Mouse (Mus musculus) neural tube, embryonic 14.5 days (tissue): ENCODE measurements around the gene Npepps. TPM values are rescaled to one million over a fixed set of nuclear protein-coding genes. Genes with fewer than 3 reads are reported as not detected.

ENCODE experiments used
- ATAC-seq: fragments of 200-750 bp; cut with Nextera tagmentation; 2 replicates; pipeline ENCODE4 v1.8.0; 2017; ENCODE audit warnings: low read depth, mild to moderate bottlenecking, moderate TSS enrichment, moderate library complexity
- H3K27ac ChIP-seq: fragments of 300-500 bp; sonication (generic); 2 replicates; pipeline ENCODE4 v1.5.1; 2014; ENCODE audit warnings: low read depth, mild to moderate bottlenecking, control low read depth, low read length, moderate library complexity, mixed read lengths
- H3K27me3 ChIP-seq: fragments of 300-500 bp; sonication (generic); 2 replicates; pipeline ENCODE4 v1.6.1; 2014; ENCODE audit warnings: low read length; ENCODE audit not compliant: control insufficient read depth, insufficient read depth
- H3K36me3 ChIP-seq: fragments of 300-500 bp; sonication (generic); 2 replicates; pipeline ENCODE4 v1.6.1; 2014; ENCODE audit warnings: low read length, mixed read lengths; ENCODE audit not compliant: control insufficient read depth, insufficient read depth
- H3K4me1 ChIP-seq: fragments of 300-500 bp; sonication (generic); 2 replicates; pipeline ENCODE4 v1.6.1; 2014; ENCODE audit warnings: low read length; ENCODE audit not compliant: control insufficient read depth, insufficient read depth
- H3K4me2 ChIP-seq: fragments of 300-500 bp; sonication (generic); 2 replicates; pipeline ENCODE4 v1.6.1; 2014; ENCODE audit warnings: mild to moderate bottlenecking, low read depth, low read length, control low read depth
- H3K4me3 ChIP-seq: fragments of 300-500 bp; sonication (generic); 2 replicates; pipeline ENCODE4 v1.5.1; 2014; ENCODE audit warnings: low read depth, low read length, control low read depth, mixed read lengths
- H3K9ac ChIP-seq: fragments of 300-500 bp; sonication (generic); replicated peaks from 2 replicates; pipeline ENCODE4 v1.6.1; 2014; ENCODE audit warnings: low read depth, mild to moderate bottlenecking, control low read depth, low read length, mixed read lengths
- H3K9me3 ChIP-seq: fragments of 300-500 bp; sonication (generic); 2 replicates; pipeline ENCODE4 v1.6.1; 2016; ENCODE audit warnings: low read length; ENCODE audit not compliant: control insufficient read depth
- WGBS: fragments of 180-500 bp; shearing (Covaris S2); extraction: QIAGEN DNeasy Blood & Tissue Kit; methylation state at CpG from one replicate; pipeline ENCODE4 v1.1.7; 2014; 5-methylcytosine and 5-hydroxymethylcytosine counted together
- polyA plus RNA-seq: library from polyadenylated mRNA; unstranded; fragments of >200 nt; fragmentation: Nextera tagmentation; extraction: Ambion mirVana; gene quantifications from 2 replicates; pipeline ENCODE4 v1.2.1, GENCODE M21; 2014

Gene Npepps
- polyA plus RNA-seq, 1 experiment from 2014 or later: 137 TPM

DNA sequence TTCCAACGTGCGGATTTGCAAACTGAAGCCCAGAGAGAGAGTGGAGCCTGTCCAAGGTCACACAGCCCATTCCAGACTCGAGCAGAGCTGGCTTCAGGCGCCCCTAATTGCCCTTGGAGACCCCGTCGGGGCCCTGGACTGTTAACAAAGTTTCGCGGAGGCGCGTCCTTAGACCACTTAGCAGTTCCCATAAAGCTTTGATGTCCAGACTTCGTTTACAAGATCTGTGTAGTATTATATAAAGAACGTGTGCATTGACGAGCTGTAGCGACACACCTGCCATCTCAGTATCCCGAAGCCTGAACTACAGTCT, 91.8 kb downstream of the Npepps start:
- Histone ChIP-seq H3K27ac (peak overlapping the region; percentile 86), H3K9me3 (no peaks in the 10 kb centered on the region), H3K9ac (peak overlapping the region; percentile 68), H3K4me1 (peaks cover 12% of the 10 kb centered on the region), H3K4me3 (peak overlapping the region; percentile 85), H3K27me3 (no peaks in the 10 kb centered on the region), H3K4me2 (peak overlapping the region; percentile 85), H3K36me3 (peaks cover 17% of the 10 kb centered on the region; the same call in 1 of the 2 replicates)
- no peak for ATAC-seq
- WGBS: under 1% methylated on average over 15 of the region's 15 CpGs

DNA sequence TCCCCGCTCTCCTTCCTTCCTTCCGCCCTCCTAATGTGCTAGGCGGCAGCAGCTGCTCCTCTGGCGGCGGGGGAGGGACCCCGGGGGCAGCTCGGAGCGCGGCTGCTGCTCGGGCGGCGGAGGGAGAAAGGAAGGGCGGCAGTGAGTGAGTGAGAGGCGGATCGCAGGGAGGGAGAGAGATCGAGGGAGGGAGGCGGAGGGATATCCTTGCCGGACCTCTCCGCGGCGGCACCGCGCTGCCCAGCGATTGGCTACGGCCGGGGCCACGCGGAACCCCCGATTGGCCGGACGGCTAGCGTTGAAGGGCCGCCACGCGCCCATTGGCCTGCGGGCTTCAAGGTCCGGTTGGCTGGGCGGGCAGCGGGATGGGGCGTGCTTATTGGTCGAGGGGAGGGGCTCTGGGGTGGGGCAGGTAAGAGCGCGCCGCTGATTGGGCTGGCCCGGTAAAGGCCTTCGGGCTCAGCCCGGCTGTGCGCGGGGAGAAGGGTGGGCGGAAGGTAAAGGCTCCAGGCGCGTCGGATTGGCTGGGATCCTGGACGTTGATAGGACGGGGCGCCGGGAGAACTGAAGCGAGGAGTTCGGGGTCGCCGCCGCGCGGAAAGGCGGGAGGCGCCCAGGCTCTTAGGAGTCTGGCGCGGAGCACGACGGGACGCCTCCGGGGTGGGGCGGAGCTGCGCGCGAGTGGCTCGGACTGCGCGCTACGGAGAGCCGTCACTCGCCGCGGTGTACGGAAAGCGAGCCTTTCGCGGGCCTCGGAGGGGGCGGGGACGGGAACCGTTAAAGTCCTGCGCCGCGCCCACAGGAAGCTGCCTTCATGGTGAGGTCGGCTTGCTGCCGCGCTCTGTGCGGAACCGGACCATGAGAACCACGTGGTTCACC, 92.4 kb downstream of the Npepps start, which contains the start of gene Kpnb1:
Kpnb1 (minus strand) TSS at position 118 of the 879 bp plus-strand sequence.
- Histone ChIP-seq H3K4me3 (peak within 1 kb of the TSS; percentile 85), H3K27ac (peak within 1 kb of the TSS; percentile 94), H3K4me1 (peaks cover 12% of the 10 kb centered on the region), H3K4me2 (peak within 1 kb of the TSS; percentile 87), H3K27me3 (no peaks in the 10 kb centered on the region), H3K9ac (peak within 1 kb of the TSS; percentile 85), H3K36me3 (peaks cover 19% of the 10 kb centered on the region), H3K9me3 (no peaks in the 10 kb centered on the region)
- WGBS: under 1% methylated on average over 84 of the region's 101 CpGs
- ATAC-seq: peak; percentile 97

DNA sequence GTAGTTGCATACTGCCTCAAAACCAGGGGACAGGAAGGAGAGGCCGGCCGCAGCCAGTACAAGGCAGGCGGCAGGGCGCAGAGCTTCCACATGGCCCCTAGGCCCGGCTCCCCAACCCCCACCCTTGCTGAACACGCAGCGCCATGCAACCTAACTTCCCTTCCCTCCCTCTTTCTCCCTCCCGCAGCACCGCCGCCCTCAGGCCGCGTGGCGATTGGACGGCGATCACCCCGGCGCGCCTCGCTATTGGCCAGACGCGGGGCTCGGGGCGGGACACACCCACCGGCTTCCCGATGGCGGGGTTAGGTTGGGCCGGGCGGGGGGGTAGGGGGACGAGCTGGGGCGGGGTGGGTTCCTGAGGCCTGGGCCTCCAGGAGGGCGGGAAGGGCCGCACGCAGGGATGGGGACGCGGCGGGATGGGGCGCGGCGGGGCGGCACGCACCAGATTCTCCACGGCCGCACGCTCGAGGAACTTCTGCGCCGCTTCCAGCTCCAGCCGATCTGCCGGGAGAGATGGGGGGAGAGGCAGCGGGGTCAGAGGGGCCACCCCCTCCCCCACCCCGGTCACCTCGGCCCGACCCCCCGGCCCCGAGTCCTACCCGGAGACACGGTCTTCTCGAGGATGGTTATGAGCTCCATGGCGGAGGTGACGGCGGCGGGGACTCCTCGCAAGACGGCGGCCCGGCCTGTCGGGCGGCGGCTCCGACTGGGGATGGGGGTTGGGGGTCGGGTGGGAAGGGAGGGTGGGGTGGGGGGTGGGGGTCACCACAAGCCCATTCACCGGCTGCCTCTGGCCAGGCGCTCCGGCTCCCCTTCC, 93.3 kb downstream of the Npepps start:
- Histone ChIP-seq H3K4me1 (peaks cover 12% of the 10 kb centered on the region), H3K36me3 (peaks cover 27% of the 10 kb centered on the region), H3K9ac (peak overlapping the region; percentile 85), H3K4me3 (peak overlapping the region; percentile 85), H3K27ac (peak overlapping the region; percentile 94), H3K4me2 (peak overlapping the region; percentile 87), H3K9me3 (no peaks in the 10 kb centered on the region), H3K27me3 (no peaks in the 10 kb centered on the region)
- peak; percentile 75 for ATAC-seq
- under 1% methylated on average over 70 of the region's 74 CpGs for WGBS

DNA sequence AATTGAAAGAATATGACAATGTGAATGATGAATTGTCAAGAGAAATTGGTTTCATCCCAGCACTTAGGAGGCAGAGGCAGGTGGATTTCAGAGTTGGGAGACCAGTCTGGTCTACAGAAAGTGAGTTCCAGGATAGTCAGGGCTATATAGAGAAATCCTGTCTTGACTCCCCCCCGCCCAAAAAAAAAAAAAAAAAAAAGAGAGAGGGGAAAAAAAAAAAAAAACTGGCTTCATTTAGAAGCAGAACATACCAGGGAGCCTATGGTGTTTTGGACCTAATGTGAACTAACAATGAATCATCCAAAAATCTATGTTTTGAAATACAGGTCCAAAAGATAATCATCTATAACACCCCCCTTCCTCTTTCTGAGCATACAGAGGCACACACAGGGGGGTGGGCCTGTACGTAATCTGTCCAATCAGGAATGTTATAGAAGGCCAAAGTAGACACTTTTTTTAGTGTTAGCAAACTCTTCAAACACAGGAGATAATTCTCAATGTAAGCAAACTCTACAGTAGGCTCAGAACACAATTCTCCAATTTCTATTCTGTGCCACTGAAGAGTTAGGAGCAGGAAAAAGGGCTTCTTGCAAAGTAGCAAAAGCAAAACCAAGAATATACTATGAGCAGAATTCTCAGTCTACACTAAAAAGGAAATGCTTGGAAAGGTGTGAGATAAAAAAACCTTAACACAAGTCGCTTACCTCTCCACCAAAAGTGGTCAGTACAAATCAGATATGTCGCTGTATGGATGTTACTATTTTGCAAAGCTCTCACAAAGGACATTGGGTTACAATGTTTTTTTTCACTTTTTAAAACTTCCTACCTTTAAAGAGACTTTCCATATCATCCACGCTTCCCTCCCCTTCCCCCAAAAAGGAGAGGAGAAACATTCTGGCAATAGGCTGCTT, 94.5 kb downstream of the Npepps start:
- H3K4me2 ChIP-seq: peak overlapping the region; percentile 87
- WGBS: 69% methylated on average over 5 of the region's 5 CpGs
- H3K4me1 ChIP-seq: peaks cover 12% of the 10 kb centered on the region
- no peak overlapping the region for H3K27ac ChIP-seq
- peak overlapping the region; percentile 85 for H3K4me3 ChIP-seq
- no peaks in the 10 kb centered on the region for H3K9me3 ChIP-seq
- no peak for ATAC-seq
- no peaks in the 10 kb centered on the region for H3K27me3 ChIP-seq
- H3K36me3 ChIP-seq: peaks cover 38% of the 10 kb centered on the region
- H3K9ac ChIP-seq: no peak overlapping the region

DNA sequence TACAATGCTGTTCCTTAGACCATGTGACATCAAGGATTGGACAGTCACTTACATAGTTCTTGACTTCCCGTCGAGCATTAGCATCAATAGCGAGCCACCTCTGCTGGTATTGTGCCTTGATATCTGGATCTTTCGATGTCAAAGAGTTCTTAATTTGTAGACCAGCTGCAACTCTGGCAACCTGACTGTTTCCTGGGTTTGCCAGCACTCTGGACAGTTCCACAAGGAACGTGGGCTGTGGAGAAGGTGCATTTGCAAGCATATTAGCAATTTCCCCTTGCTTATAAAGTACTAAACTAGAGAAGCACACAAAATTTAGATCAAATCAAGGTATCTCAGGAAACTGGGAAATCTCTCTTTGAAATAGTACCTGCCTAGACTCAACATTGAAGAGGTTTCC, 95.6 kb downstream of the Npepps start:
- no peaks in the 10 kb centered on the region for H3K27me3 ChIP-seq
- no peak overlapping the region for H3K4me2 ChIP-seq
- H3K9ac ChIP-seq: no peak overlapping the region
- peaks cover 12% of the 10 kb centered on the region for H3K4me1 ChIP-seq
- WGBS: 81% methylated on average over 5 of the region's 5 CpGs
- H3K9me3 ChIP-seq: no peaks in the 10 kb centered on the region
- H3K27ac ChIP-seq: no peak overlapping the region
- H3K4me3 ChIP-seq: no peak overlapping the region
- peaks cover 49% of the 10 kb centered on the region for H3K36me3 ChIP-seq
- no peak for ATAC-seq

DNA sequence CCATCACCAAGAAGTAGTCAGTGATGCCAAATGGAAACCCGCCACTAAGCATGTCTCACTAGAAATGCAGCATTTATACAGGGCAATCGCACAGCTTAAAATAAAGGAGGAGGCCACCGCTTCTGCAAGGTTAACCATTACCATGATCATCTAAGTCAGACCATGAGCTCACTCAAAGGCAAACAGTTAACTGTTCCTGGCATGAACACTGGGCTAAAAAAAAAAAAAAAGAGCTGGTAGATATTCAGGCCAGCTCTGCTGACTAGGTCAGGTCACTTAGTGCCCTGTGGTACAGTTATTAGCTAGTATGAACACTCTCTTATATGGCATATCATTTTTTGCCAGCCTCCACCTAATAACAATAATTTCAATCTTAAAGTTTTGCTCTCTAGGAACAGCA, 98.0 kb downstream of the Npepps start:
- H3K27ac ChIP-seq: no peak overlapping the region
- H3K4me3 ChIP-seq: no peak overlapping the region
- no peaks in the 10 kb centered on the region for H3K27me3 ChIP-seq
- H3K36me3 ChIP-seq: peaks cover 69% of the 10 kb centered on the region
- ATAC-seq: no peak
- no peak overlapping the region for H3K4me2 ChIP-seq
- H3K9me3 ChIP-seq: no peaks in the 10 kb centered on the region
- H3K4me1 ChIP-seq: peaks cover 5% of the 10 kb centered on the region
- WGBS: 98% methylated on average over 3 of the region's 3 CpGs
- no peak overlapping the region for H3K9ac ChIP-seq

DNA sequence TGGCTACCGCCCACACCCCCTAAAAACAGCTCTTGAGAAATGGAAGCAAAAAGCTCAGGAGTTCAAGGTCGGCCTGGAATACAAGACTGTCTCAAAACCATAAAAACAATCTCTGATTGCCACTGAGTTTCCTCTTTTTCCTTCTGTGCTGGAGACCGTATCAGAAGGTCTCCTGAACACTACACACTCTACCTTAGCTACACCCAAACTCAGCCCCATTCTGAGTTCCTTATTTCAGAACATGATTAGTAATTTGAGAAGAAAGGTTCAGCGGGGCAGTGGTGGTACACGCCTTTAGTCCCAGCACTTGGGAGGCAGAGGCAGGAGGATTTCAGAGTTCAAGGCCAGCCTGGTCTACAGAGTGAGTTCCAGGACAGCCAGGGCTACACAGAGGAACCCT, 99.4 kb downstream of the Npepps start:
- Histone ChIP-seq H3K9ac (no peak overlapping the region), H3K9me3 (no peaks in the 10 kb centered on the region), H3K27ac (no peak overlapping the region), H3K36me3 (peaks cover 82% of the 10 kb centered on the region), H3K4me2 (no peak overlapping the region), H3K27me3 (no peaks in the 10 kb centered on the region), H3K4me1 (peaks cover 3% of the 10 kb centered on the region), H3K4me3 (no peak overlapping the region)
- ATAC-seq: no peak
- 83% methylated on average over 5 of the region's 5 CpGs for WGBS

DNA sequence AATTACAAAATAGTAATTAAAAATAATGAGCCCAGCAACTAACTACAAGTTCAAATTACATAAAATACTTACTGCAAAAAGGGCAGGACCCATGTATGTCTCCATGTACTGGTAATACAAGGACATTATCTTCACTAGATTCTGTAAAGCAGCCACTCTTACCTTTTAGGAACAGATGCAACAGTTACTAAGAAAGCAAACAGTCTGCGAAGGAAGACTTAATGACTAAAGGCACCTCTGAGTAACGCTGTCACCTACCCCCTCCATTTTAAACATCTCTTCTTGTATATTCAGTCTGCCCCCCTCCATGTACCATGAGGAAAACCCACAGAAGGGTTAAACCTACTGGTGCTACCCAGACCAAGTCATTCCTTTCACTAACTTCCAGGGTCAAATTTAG, 102.2 kb downstream of the Npepps start:
- ATAC-seq: no peak
- Histone ChIP-seq H3K4me3 (no peak overlapping the region), H3K4me2 (no peak overlapping the region), H3K27me3 (no peaks in the 10 kb centered on the region), H3K27ac (no peak overlapping the region), H3K4me1 (no peaks in the 10 kb centered on the region), H3K36me3 (peaks cover 95% of the 10 kb centered on the region), H3K9ac (no peak overlapping the region), H3K9me3 (no peaks in the 10 kb centered on the region)
- 93% methylated on average over 2 of the region's 2 CpGs for WGBS
